Mouse (Mus musculus) WW6 (cell line): ENCODE data around the gene Fam189a1.

Experiments used
- DNase-seq: peaks from one replicate; pipeline ENCODE4 v3.0.0-alpha.2; 2013; ENCODE audit warnings: low read depth, low spot score

Gene Fam189a1

DNA sequence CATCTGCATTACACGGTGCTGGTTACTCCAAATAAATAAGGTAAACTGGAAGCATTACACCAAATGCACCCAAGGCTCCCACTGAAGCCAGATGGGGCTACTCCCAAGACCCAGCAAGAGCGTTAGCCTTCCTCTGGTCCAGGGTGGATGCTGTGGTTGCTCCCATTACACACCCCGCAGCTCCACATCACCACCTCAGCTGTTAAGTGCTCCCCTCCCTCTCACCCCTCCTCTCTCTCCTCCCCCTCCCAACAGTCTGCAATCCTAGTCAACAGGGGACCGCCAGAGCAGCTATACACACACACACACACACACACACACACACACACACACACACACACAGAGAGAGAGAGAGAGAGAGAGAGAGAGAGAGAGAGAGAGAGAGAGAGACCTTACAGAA, 109.7 kb downstream of the Fam189a1 start:
- DNase-seq, result no peak

DNA sequence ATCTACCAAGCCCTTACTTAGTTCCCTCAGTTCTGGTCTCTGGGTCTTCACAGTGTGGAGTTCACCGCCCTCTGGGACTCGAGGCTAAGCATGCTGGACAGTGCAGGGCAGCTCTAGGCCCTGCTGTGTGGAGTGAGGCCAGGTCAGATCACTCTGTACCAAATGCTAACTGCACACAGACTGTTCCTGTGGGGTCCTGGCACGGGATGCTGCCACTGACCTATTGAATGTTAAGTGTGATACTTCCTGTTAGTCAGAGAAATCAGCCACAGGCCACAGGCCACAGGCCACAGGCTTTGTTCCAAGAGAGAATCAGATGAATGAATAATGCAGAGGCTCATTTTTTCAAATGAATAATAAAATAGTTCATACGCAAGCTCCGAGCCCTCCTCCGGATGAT, 112.1 kb downstream of the Fam189a1 start:
- DNase-seq, result no peak

DNA sequence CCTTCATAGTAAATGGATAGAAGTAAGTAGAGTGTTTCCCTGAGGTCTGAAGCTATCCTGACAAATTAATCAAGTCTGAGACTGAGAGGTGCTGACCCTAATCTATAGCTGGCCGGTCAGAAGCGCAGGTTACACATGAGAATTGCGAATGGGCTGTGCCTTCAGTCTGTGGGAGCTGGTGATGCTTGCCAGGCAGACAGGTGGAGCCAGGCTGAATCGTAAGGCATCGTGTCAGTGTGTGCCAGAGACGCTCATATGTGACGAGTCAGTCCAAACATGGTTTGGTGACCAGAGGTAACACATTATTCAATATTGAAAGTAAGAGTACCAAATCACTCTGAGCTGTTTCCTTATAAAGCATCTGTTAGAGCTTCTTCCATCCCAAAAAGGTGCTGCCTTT, 115.3 kb downstream of the Fam189a1 start:
- DNase-seq, result no peak

DNA sequence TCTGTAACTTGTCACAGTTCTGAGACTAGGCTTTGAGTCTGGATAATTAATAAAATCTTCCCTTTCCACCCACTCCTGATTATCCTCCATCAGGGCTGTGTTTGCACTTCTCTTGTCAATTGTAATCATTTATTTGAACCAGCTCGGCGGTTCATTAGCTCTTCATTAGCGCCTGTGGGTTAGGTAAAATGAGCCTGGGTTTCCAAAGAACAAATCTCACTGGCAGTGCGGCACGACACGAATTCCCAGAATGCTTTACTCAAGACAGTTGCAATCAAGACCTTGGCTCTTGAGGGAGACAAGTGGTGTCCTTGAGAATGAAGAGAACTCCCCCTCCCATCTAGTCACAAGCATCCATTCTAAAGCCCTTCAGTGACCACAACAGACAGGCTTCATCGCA, 124.6 kb downstream of the Fam189a1 start:
- no peak for DNase-seq

DNA sequence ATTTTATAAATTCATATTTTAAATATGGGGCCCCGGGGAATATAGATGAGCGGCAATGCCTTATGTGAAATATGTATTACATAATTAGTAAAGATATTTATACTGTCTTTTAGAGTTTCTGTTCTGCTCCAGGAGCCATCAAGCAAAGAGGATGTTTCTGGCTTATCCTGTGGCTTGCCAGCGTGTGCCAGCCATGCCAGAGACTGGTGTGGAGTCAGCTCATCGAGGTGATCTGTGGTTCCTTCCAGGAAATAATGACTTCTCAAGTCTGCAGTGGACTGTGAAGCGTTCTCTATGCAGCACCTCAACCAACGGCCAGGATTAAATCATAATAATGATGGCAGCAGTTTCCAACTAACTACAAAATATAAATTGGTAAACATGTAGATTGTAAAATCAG, 125.2 kb downstream of the Fam189a1 start:
- DNase-seq, result no peak

DNA sequence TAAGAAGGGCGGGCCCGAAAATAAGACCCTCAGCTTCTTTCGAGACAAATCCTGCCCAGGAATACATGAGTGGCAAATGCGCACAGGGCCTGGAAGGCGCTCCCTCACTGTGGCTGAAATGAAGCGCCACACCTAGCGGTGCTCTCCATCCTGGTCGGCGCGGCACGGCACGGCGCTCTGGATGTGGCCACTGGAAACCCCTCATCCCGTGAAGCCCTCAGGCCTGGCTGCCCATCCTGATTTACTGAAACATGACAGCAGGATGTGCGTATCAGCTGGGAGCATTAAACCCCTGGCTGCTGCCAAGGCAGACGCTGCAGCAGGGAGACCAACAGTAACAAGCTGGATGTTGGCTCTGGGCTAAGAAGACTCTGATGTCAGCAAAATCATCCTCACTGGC, 126.4 kb downstream of the Fam189a1 start:
- no peak for DNase-seq

DNA sequence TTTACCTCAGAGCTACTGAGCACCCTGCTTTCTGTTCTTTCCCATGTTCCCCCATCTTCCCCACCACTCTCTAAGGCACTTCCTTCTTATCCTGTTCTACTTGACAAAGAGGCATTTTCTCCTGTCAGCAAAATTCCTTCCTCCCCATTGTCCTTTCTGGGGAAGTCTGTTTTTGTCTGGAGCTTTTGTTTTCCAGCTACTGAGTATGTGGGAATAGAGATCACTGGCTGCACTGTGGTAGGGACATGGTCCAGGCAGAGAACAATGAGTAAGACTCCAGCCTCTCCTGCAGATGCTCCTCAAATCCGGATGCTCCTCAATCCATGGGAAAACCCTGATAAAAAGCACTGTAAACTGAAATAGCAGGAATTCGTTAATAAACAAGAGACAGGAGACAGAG, 135.1 kb downstream of the Fam189a1 start:
- DNase-seq, result no peak

DNA sequence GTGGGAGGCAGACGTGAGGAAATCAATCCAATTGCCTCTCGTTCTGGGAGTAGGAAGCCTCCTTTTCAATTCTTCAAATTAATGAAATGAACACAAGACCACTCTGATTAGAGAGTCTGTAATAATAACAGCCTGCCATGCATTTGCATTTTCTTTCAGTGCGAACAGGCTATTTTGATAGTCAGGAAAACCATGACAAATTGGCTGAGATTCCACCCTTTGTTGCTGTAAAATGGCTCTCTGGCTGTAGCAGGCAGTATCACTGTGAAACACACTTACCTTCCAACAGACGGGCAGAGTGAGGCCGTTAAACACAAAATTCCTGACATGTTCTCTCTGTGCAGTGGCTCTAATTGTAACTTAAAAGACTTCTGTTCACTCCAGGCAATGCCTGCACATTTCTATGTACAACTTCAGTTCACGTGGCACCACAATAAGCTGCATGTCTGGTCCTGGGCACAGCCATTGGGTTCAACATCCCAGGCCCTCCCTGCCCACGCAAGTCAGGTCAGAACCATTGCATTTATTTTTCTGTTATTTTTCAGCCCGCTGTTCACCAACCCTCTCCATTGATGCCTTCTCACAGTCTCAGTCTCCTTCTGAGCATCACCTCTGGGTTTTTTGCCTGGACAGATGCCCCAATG, 138.2 kb downstream of the Fam189a1 start:
- DNase-seq, result no peak

DNA sequence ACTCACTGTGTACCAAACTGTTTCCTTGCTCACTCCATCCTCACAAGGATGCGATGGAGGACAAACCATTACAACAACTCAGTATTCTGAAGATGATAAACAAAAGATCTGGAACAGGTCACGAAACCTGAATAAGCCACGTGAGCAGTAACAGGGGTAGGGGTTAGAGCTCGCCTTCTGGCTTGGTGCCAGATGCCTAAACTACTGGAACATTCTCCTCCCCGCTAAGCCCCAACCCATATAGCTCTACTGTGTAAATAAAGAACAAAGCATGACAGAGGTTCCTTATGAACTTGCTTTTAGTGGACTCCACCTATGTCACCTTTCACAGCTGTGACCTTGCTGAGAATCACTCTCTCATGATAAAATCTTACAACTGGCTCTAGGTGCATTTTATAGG, 139.0 kb downstream of the Fam189a1 start:
- no peak for DNase-seq

DNA sequence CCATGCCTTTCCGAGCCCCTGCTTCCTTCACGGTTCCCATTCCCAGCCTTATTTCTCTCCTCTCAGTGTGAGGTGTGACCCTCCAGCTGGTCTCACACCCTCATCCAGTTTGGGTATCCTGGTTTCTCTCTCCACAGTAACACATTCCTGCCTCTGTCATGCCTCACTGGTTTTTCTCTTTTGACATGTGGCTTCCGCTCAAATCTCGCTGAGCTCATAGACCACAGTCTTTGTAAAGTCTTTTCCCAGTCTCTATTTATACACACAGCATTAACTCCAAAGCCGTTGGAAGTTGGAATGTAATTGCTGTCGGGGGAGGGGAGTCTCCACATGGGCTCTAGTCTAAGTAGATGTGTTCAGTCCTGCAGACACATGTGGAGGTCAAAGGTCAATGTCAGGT, 145.2 kb downstream of the Fam189a1 start:
- DNase-seq, result no peak

DNA sequence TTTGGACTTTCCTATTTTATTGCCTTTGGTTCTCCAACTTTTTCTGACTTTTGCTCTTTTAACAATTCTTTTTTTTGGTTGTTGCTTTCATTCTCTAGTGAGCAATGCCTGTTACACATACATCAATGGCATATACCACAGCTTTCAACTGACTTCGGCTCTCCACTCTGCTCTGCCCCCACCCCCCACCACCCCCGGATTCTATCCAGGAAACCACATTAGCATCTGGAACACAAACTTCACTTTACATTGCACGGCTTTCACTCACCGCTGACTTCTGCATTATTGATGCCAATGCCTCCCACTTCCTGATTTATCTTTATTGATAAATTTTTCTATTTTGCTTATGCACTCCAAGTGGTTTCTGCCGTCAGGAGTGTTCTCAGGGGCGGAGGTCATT, 146.1 kb downstream of the Fam189a1 start:
- DNase-seq, result no peak

DNA sequence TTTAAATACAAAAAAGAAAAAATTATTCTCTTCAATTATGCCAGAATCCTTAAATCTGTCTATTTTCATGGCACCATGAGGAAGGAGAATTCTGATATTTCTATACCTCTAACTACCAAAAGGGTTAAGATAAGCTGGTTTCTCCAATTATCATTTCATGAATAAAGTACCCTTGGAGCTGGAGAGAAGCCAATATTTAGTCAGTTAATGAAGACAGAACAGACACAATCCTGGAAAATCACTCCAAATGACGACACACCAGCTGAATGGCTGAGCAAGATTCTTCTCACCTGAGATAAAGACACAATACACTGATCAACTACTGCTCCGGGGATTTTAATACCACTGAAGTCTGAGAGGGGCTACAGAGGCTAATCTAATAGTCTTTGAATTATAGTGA, 150.6 kb downstream of the Fam189a1 start:
- DNase-seq, result no peak

DNA sequence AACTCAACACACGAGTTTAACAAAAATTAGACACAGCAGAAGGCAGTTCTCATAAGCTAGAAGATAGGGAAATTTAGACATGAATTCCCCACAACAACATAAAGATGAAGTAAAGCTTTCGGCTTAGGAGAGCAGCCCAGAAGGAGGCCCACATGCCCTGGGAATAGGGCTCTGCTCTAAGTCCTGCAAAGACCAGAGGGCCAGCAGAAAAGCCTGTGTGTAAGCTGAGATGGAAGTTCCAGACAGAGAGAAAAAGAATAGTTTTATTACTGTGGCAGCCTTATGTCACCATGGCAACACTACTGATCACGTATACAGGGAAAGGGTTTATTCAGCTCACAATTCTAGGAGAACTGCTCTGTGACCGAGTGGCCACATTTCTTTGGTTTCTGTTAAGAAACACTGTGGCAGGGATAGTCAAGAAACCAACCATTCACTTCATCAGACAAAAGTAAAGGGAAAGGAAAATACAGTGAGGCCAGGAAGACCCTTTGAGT, 156.6 kb downstream of the Fam189a1 start:
- no peak for DNase-seq

DNA sequence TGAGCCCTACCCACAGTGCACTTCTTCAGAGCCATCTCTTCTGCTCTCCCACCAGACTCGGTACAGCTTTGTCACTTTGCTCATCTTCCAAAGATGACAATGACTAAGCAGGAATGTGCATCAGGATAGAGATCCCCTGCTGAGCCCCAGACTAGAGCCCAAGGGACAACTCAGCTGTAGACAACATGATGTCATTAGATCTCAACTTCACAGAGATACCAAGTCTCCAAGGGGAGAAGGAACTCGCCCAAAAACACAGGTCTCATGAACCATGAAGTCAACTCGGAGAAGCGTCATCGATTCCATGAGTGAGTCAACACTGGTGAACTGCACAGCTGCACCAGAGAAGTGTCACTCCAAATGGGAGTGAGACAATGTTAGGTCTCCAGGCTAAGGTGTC, 158.6 kb downstream of the Fam189a1 start:
- DNase-seq, result no peak

DNA sequence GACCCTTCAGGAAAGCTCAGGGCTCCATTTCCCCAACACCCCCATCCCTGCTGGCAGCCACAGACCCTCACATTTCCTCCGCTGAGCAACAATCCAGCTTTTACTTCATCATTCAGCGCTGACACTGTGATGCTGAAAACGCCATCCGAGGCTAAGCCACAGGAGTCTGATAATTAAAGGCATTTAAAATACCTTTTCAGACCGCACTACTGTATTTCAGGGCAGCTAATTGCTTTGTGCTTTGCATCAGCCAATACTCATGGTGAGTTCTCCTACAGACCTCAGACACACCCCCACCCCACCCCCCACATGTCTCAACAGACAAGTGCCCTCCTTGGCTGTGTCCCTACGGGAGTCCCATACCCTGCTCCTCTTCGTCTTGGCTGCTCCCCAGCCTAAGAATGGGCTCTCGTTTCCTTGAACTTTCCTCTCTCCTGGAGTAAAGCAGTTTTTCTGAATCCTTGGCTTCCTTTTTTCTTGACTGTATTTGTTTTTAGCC, 160.4 kb downstream of the Fam189a1 start:
- no peak for DNase-seq

DNA sequence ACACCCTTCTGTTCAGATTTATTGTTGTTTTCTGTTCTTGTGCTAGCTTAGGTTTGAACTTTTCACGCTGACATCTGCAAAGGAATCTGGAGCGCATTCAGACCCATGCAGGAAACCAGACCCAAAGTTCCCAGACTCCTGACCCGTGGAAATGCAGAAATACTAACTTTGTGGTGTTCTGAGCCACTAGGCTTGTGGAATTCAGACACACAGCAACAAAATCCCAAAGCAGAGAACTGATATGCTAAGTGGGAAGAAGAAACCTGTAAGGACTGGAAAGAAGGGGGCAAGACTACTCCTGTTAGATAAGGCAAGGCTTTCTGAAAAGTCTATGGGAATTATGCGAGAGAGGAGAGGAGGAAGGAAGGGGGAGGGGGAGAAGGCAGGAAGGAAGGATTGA, 167.0 kb downstream of the Fam189a1 start:
- DNase-seq, result no peak

DNA sequence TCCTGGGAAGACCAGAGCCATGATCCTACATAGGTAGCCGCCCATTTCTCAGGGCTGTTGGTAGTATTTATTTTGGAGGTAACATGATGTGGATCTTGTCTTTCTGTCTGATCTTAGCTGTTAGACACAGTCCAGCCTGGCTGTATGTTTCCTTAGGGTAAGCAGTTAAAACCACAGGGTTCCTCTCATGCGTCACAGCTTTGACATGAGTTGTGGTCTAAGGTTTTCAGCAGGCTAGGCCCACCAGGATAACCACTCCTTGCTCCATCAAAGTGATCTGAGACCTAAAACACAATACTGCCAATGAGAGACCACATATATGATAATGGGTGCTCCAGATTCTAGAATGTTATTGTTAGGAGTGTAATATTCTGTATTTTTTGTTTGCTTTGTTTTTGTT, 168.4 kb downstream of the Fam189a1 start:
- no peak for DNase-seq

DNA sequence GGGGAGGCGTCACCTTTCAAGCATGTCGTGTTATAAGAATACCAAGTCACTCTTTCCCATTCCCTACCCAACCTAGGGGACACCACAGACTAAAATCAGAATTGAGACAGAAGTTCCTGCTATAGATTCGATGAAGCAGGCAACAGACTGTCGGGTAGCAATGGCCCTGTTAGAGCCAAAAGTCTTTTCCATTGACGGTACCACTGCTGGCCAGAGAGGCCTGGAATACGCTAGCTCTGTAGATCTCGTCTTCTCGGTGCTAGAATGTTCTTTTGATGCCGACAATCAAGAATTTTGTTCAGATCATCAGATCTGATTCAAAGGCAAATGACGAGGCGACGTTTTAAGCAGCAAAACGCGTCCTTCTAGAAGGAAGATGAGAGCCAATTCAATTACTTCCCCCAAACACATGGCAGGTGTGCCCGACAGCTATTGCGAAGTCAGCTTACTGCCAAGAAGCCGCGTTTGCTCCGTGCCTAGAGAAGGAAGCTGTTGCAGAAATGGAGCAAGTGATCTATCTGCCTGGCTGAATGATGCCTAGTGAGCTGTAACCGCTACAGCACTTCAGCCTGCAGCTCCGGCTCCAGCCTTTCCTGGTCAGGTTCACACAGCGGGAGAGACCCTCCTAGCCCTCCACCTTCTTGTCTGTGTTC, 171.8 kb downstream of the Fam189a1 start:
- DNase-seq, result no peak

DNA sequence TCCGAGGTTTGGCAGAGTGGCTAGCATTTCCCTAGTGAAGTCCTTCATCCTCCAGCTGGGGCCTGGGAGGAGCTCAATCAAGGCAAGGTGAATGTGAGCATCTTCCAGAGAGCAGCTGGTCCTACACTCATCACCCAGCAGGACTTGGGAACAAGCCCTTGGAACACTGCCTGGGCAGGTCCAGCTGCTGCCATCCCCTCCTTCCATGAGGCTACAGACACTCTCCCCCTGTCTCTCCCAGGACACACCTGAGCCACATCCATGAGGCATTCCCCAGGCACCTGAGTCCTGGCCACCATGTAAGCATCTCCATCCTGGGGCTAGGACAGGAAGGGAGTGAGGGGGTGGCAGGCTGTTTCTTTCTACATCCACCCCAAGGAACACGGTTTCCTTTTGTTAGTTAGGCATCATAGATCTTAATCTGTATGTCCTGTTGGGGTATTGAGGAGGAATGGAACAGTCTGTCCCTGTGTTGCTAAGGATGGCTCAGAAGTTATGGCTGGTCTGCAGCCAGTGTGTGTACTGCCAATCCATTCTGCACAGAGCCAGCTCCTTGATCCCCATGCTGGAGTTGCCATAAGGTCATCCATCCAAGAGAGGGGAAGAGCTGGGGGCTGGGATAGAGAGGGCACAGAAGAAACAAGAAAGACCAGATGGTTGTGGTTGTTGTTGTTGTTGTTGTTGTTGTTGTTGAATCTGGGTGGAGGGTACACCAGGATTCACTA, 174.7 kb downstream of the Fam189a1 start:
- no peak for DNase-seq

DNA sequence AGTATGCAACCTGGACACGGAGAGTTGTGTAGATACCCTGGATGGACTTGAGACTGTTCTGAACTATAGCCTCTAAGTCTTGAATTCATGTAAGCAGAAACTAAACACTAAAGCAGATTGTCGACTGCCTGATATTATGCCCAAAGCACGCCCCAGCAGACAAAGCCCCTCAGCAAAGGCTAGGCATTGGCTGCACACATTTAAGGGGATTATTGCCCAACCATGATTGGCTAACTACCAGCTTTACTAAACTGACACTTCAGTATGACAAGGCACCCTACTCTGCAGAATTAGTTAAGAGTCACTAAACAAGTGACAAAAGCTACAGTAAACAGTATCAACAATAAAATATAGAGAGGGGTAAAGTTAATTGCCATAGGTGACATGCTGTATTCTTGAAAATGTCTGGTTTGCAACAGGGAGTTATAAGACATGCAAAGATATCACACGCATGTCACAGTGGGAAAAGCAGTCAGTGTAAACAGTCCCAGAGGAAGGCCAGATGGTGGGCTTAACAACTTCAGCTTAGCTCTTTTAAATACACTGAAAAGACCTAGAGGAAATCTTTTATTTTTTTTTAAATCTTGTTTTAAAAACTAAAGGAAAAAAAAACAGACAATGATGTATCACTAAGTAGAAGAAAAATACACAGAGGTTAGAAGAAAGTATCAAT, 182.6 kb downstream of the Fam189a1 start:
- DNase-seq, result no peak

DNA sequence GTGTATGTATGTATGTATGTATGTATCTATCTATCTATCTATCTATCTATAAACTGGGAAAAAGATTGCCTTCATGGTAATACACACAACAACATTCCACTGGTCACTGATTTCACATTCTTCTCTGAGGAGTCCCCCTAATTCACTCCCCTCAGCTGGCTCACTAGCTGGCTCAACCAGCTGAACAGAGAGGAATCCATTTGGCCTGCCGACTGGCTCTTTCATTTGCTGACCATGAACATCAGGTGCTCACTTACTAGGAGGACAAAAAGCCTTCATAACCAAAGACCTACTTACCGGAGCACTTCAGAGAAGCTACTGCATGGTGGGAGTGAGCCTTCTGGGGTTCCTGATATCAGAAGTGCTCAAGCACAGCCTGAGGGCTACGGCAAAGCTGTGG, 194.2 kb downstream of the Fam189a1 start:
- no peak for DNase-seq

DNA sequence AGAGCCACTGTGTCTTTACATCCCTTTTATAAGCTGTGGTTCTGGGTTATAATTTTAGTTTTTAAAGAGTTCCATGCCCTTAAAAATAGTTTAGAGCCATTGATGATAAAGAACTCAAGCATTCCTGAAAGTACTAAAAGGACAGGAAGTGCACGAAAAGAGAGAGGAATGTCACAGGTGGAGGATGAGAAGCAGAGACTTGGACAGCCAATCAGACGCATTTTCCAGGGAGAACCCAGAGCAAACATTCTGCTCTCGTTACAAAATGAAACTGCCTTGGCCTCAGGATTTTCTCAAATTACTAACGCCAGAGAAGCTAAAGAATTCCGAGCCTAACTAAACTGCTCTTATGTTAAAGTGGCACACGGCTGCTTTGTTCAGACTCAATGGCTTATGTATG, 197.3 kb downstream of the Fam189a1 start:
- DNase-seq, result no peak
